Mouse (Mus musculus): ENCODE measurements around the gene Vav2. TPM values are rescaled to one million over a fixed set of nuclear protein-coding genes. Genes with fewer than 3 reads are reported as not detected.

Gene Vav2
- polyA plus RNA-seq, 1 experiment, result 13.0 TPM

DNA sequence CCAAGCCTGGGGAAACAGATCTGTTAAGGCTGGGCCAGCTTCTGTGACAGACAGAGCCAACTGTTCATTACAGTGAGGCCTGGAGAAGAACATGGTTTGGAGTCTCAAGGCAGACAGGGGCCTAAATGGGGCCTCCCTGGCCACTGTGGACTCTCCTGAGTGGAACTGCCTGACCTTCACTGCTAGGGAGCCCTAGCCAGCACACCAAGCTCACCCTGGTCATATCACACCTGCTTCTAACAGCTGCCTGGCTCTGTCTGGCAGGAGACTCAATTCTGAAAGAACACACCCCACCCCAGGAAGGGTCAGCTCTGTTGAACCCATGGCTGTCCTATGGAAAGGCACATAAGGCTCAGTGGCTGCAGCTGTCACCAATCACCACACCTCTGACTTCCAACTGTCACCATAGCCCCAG, 44.3 kb upstream of the Vav2 start:
- peaks cover 91% of the 10 kb centered on the region for H3K79me2 ChIP-seq (ENCODE audit: control insufficient read depth, insufficient read depth)
- H3ac ChIP-seq (ENCODE audit: control insufficient read depth, insufficient read length, low read depth), result no peak overlapping the region
- H3K27me3 ChIP-seq (ENCODE audit: control insufficient read depth, insufficient read depth, insufficient read length), result no peaks in the 10 kb centered on the region
- peaks cover 18% of the 10 kb centered on the region for H3K36me3 ChIP-seq (ENCODE audit: control insufficient read depth, insufficient read depth)
- TF ChIP-seq CTCF (IDR thresholded peaks at IDR 0.05; ENCODE audit: control insufficient read depth, insufficient read depth, insufficient read length) (no peak), MYOG (IDR thresholded peaks at IDR 0.05; ENCODE audit: control insufficient read depth, extremely low read depth, insufficient read length) (no peak), MYOD1 (IDR thresholded peaks at IDR 0.05; ENCODE audit: control insufficient read depth, insufficient read length, low read depth) (no peak), MAX (IDR thresholded peaks at IDR 0.05) (no peak), CEBPB (IDR thresholded peaks at IDR 0.05; ENCODE audit: low read depth) (no peak), FOSL1 (IDR thresholded peaks at IDR 0.05; ENCODE audit: insufficient read depth, low read length, poor library complexity, severe bottlenecking) (no peak)
- H3K4me3 ChIP-seq (ENCODE audit: insufficient read depth, poor library complexity, severe bottlenecking), result no peak overlapping the region
- H3K79me3 ChIP-seq (ENCODE audit: low read depth), result peaks cover 87% of the 10 kb centered on the region

DNA sequence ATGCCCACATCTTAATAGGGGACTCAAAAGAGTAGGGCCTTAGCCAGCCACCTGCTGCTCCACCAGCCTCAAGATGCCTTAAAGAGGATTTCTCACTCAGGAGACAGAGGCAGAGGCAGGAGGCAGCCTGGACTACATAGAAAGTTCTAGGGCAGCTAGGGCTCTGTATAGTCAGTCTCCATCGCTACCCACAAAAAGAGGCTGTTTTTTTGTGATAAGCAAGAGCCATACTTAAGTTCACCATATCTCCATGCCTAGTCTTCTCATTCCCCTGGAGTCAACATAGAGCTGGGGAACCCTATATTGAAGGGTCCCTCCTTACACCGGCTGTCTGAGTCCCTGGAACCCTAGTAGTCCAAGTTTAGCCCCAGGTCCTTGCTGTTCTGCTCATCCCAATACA, 43.7 kb upstream of the Vav2 start:
- Histone ChIP-seq H3K27me3 (ENCODE audit: control insufficient read depth, insufficient read depth, insufficient read length) (no peaks in the 10 kb centered on the region), H3ac (ENCODE audit: control insufficient read depth, insufficient read length, low read depth) (no peak overlapping the region), H3K36me3 (ENCODE audit: control insufficient read depth, insufficient read depth) (peaks cover 20% of the 10 kb centered on the region), H3K4me3 (ENCODE audit: insufficient read depth, poor library complexity, severe bottlenecking) (no peak overlapping the region), H3K79me3 (ENCODE audit: low read depth) (peaks cover 93% of the 10 kb centered on the region), H3K79me2 (ENCODE audit: control insufficient read depth, insufficient read depth) (peaks cover 97% of the 10 kb centered on the region)
- TF ChIP-seq MAX (IDR thresholded peaks at IDR 0.05), result no peak
- no peak for TF ChIP-seq MYOD1 (IDR thresholded peaks at IDR 0.05; ENCODE audit: control insufficient read depth, insufficient read length, low read depth)
- TF ChIP-seq USF1 (IDR thresholded peaks at IDR 0.05; ENCODE audit: low read depth), result no peak
- TF ChIP-seq FOSL1 (IDR thresholded peaks at IDR 0.05; ENCODE audit: insufficient read depth, low read length, poor library complexity, severe bottlenecking), result no peak
- no peak for TF ChIP-seq CTCF (IDR thresholded peaks at IDR 0.05; ENCODE audit: control insufficient read depth, insufficient read depth, insufficient read length)
- TF ChIP-seq MYOG (IDR thresholded peaks at IDR 0.05; ENCODE audit: control insufficient read depth, extremely low read depth, insufficient read length), result no peak
- no peak for TF ChIP-seq CEBPB (IDR thresholded peaks at IDR 0.05; ENCODE audit: low read depth)

DNA sequence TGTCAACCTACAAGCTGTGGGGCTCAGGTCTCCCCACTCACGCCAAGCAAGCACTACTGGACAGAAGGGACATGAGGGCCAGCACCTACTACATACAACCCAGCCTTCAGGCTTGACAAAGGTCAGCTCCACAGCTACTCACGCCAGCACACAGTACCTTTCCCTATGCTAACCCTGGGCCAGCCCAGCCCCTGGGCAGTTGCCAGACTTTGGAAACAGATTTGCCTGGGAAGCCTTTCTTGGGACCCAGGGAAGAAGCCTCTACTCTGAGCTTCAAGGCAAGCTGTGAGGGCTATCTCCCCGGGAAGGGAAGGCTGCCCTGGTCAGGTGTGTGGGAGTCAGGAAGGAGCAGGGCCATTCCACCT, 43.1 kb upstream of the Vav2 start:
- TF ChIP-seq USF1 (IDR thresholded peaks at IDR 0.05; ENCODE audit: low read depth) (no peak), MYOD1 (IDR thresholded peaks at IDR 0.05; ENCODE audit: control insufficient read depth, insufficient read length, low read depth) (no peak), FOSL1 (IDR thresholded peaks at IDR 0.05; ENCODE audit: insufficient read depth, low read length, poor library complexity, severe bottlenecking) (no peak), CEBPB (IDR thresholded peaks at IDR 0.05; ENCODE audit: low read depth) (no peak), CTCF (IDR thresholded peaks at IDR 0.05; ENCODE audit: control insufficient read depth, insufficient read depth, insufficient read length) (no peak), MYOG (IDR thresholded peaks at IDR 0.05; ENCODE audit: control insufficient read depth, extremely low read depth, insufficient read length) (no peak), MAX (IDR thresholded peaks at IDR 0.05) (no peak)
- no peak overlapping the region for H3ac ChIP-seq (ENCODE audit: control insufficient read depth, insufficient read length, low read depth)
- H3K27me3 ChIP-seq (ENCODE audit: control insufficient read depth, insufficient read depth, insufficient read length), result no peaks in the 10 kb centered on the region
- peaks cover 96% of the 10 kb centered on the region for H3K79me3 ChIP-seq (ENCODE audit: low read depth)
- H3K4me3 ChIP-seq (ENCODE audit: insufficient read depth, poor library complexity, severe bottlenecking), result no peak overlapping the region
- peaks cover 100% of the 10 kb centered on the region for H3K79me2 ChIP-seq (ENCODE audit: control insufficient read depth, insufficient read depth)
- peaks cover 20% of the 10 kb centered on the region for H3K36me3 ChIP-seq (ENCODE audit: control insufficient read depth, insufficient read depth)

DNA sequence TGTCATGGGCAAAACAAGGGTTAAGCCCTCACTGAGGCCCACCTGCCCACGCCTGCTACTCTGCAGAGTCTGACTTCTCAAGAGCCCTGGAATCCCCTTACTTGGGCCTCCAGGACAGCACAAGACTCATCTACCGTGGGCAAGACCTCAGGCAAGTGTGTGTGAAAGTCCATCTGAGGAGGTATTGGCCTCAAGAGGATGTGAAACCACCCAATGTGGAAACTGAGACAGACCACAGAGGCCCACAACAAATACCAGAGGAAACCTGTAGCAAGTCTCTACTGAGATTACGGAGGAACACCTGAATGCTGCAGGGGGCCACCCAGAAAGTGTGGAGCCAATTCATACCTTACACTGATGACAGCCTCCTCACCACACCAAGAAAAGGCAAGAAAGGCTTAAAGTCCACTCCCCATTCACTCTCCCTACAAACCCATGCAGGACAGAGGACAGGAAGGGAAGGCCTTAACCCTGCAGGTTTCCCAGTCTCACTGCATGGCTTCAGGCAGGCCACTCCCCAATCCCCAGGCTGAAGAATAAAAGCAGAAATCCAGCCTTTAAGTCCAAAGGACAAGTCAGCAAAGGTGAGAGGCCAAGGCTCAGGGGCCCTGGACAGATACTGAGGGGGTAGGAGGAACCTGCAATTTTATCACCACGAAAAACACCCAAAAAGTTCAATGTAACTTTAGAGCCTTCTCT, 42.6 kb upstream of the Vav2 start:
- Histone ChIP-seq H3ac (ENCODE audit: control insufficient read depth, insufficient read length, low read depth) (no peak overlapping the region), H3K36me3 (ENCODE audit: control insufficient read depth, insufficient read depth) (peaks cover 20% of the 10 kb centered on the region), H3K79me2 (ENCODE audit: control insufficient read depth, insufficient read depth) (peaks cover 100% of the 10 kb centered on the region), H3K79me3 (ENCODE audit: low read depth) (peaks cover 93% of the 10 kb centered on the region), H3K27me3 (ENCODE audit: control insufficient read depth, insufficient read depth, insufficient read length) (no peaks in the 10 kb centered on the region), H3K4me3 (ENCODE audit: insufficient read depth, poor library complexity, severe bottlenecking) (no peak overlapping the region)
- TF ChIP-seq CTCF (IDR thresholded peaks at IDR 0.05; ENCODE audit: control insufficient read depth, insufficient read depth, insufficient read length) (no peak), MYOD1 (IDR thresholded peaks at IDR 0.05; ENCODE audit: control insufficient read depth, insufficient read length, low read depth) (no peak), FOSL1 (IDR thresholded peaks at IDR 0.05; ENCODE audit: insufficient read depth, low read length, poor library complexity, severe bottlenecking) (no peak), CEBPB (IDR thresholded peaks at IDR 0.05; ENCODE audit: low read depth) (no peak), USF1 (IDR thresholded peaks at IDR 0.05; ENCODE audit: low read depth) (no peak)

DNA sequence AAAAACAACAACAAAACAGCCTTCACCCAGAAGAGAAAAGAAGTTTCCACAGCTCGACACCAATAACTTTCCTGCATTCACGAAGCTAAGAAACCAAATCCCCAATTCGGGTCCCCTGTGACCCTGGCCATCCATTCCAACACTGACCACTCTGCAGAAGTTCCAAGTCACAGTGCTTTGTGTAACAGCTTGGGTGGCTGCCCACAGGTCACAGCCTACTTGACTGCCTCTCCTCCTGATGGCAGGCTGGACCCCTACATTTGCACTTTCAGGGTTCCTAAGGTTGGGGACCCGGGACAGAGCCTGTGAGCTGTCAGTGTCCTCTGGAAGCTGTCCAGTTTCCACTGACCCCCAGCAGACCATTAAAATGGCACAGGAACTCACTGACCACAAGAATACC, 36.1 kb upstream of the Vav2 start:
- no peaks in the 10 kb centered on the region for H3K27me3 ChIP-seq (ENCODE audit: control insufficient read depth, insufficient read depth, insufficient read length)
- H3K79me3 ChIP-seq (ENCODE audit: low read depth), result peaks cover 35% of the 10 kb centered on the region
- no peak overlapping the region for H3ac ChIP-seq (ENCODE audit: control insufficient read depth, insufficient read length, low read depth)
- peaks cover 55% of the 10 kb centered on the region for H3K36me3 ChIP-seq (ENCODE audit: control insufficient read depth, insufficient read depth)
- H3K4me3 ChIP-seq (ENCODE audit: insufficient read depth, poor library complexity, severe bottlenecking), result no peak overlapping the region
- H3K79me2 ChIP-seq (ENCODE audit: control insufficient read depth, insufficient read depth), result peaks cover 53% of the 10 kb centered on the region
- TF ChIP-seq CTCF (IDR thresholded peaks at IDR 0.05; ENCODE audit: control insufficient read depth, insufficient read depth, insufficient read length), result no peak
- TF ChIP-seq FOSL1 (IDR thresholded peaks at IDR 0.05; ENCODE audit: insufficient read depth, low read length, poor library complexity, severe bottlenecking), result no peak
- TF ChIP-seq MYOD1 (IDR thresholded peaks at IDR 0.05; ENCODE audit: control insufficient read depth, insufficient read length, low read depth), result no peak
- no peak for TF ChIP-seq MYOG (IDR thresholded peaks at IDR 0.05; ENCODE audit: control insufficient read depth, extremely low read depth, insufficient read length)
- no peak for TF ChIP-seq CEBPB (IDR thresholded peaks at IDR 0.05; ENCODE audit: low read depth)
- TF ChIP-seq MAX (IDR thresholded peaks at IDR 0.05), result no peak
